Mouse (Mus musculus): Measurements from ENCODE around the gene Tgm6.

Gene Tgm6

GRCm38 (mm10) chr2:130178706-130179506 is 66.7 kb downstream of the Tgm6 start, which contains the start of gene Snrpb:
Gene Snrpb, minus strand, starts transcription at chr2:130179403.
- DNase-seq, result peak; percentile 96

GRCm38 (mm10) chr2:130179507-130180019 is 67.3 kb downstream of the Tgm6 start:
- no peak for DNase-seq

GRCm38 (mm10) chr2:130188391-130188790 is 76.2 kb downstream of the Tgm6 start:
- DNase-seq, result no peak

DNA sequence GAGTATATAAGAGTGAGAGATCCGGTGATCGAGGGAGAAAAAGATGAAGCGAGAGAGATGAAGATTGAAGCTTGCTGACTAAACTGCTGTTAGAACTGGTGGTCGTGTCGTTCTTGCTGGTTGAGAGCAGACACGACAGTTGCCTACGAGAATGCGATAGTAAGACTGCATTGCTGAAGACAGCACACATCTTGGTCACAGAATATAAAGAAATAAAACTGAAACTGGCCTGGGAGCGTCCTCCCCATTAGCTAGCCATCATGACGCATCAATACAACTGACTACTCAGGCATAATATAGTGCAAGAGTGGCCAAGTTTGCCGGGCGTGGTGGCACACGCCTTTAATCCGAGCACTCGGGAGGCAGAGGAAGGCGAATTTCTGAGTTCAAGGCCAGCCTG is 82.7 kb downstream of the Tgm6 start, which contains the start of gene Tmc2:
TSS of gene Tmc2 (plus strand) at position 301 of the 400 bp plus-strand sequence.
- DNase-seq, result no peak

DNA sequence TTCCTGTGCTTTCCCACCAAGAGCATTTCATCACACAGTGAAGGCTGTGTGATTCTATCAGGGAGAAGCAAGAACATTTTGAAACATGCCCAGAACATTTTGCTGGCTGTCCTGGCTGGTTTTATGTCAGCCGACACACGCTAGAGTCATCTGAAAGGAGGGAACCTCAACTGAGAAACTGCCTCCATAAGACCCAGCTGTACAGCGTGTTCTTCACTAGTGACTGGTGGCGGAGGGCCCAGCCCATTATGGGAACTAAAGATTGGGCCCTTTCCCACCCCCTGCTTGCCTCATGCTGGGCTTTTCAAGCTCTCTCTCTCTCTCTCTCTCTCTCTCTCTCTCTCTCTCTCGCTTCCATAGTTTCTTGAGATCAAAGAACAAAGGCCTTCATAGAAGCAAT is 88.7 kb downstream of the Tgm6 start:
- no peak for DNase-seq

Measured in lung, postnatal 10 days (tissue).